Mouse (Mus musculus) brain, embryonic 18.5 days (tissue): ENCODE measurements around the gene Ephx1.
"Not testable (repeated sequence)": the region's sequence is repeated elsewhere in the genome, so short reads cannot be mapped to it uniquely, and the experiment has no call there.

Experiments used
- DNase-seq: peaks from one replicate; pipeline ENCODE4 v3.0.0-alpha.2; 2012; ENCODE audit warnings: low read depth, low spot score

The Ephx1 gene

DNA sequence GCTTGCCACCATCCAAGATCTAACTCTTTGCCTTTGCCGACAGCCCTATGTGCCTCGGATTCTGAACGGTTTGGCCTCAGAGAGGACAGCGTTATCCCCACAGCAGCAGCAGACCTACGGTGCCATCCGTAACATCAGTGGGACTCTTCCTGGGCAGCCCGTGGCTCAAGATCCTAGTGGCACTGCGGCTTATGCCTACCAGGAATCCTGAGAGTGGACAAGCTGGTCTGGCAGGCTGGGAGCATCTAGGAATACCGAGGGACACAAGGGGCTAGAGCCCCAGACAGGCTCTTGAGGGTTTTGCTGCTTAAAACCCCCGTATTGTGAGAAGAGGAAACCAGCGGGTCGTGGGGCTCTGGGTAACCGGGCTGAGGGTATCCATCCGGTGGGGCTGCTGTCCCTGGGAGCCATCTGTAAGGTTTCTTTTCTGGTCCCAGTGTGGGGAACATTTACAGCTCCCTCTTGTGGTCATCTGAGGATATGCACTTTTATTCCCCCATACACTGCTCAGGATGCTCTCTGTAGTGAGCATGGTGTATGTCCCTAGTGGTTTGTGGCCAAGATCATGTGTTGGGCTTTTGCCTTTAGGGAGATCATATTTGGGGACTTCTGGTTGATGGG, 46.5 kb downstream of the Ephx1 start:
- no peak for DNase-seq

GRCm38 (mm10) chr1:180972941-180973340, 47.8 kb downstream of the Ephx1 start:
- no peak for DNase-seq

DNA sequence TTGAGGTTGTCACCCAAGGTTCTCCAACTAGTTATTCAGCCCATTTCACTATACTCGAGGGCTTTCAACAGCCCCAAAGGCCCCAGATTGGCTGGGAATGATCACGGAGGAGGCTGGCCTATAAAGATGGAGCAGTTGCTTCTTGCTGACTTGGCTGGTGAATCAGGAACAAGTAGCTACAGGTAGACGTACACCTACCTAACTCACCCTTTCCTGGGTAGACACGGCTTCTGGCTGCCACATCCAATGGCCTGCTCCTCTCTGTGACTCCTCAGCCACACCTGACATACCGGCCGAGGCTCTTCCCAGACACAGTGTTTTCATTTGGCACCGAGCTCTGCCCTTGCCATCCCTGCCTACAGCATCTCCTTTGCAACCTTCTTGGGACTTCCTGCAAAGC, 53.4 kb downstream of the Ephx1 start:
- no peak for DNase-seq

DNA sequence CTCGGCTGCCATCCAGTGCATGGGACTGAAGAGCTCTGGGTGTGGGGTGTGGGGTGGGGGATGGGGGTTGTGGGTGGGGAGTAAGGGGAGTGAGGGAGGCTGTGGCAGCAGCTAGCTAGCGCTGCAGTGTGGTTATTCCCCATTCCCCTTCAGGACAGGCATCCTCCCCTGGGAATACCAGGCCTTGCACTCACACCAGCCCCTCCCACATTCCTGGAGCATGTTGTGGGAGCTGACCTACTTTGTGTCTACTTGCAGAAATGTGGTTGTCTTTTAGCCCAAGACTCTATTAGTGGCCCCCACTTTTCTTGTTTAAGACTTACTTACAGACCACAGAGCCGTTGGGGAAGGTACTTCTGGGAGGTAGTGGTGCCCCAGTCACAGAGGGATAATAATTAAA, 54.2 kb downstream of the Ephx1 start:
- no peak for DNase-seq

GRCm38 (mm10) chr1:180965786-180966185, 54.9 kb downstream of the Ephx1 start:
- DNase-seq = no peak

DNA sequence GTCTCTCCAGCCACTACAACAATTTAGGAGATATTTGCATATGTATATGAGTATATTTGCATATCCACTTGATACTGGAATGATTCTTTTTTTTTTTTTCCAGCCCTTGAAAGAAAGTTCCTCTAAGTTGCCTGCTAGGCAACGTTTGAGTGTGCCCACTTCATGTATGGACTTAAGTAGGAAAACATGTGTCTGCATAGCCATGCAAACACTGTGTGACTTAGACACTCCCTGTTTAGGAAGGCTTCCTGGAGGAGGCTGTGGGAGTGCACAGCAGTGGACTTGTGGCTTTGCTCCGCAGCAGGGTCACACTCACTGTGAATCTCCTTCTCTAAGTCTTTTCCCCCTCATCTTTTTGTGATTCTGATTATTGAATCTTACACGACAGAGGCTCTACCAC, 61.9 kb downstream of the Ephx1 start:
- no peak for DNase-seq

- DNase-seq = no peak
These were observed 62.7 kb downstream of the Ephx1 start for GRCm38 (mm10) chr1:180957989-180958388.

GRCm38 (mm10) chr1:180956973-180957381, 63.7 kb downstream of the Ephx1 start:
- DNase-seq = no peak

DNA sequence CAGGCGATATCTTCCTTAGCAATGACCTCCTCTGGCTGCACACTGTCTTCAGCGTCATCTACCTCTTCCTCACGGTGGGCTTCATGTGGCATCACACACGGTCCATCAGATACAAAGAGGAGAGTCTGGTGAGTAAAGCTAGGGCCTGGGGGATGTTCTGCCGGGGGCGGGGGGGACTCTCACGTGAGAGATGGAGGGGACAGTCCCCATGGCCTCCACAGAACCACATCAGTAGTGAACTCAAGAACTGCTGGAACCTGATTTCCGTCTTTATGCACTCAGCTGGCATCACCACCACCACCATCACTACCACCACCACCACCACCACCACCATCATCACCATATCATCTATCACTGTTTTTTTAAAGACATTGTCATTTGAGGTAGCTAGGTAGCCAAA, 64.3 kb downstream of the Ephx1 start:
- DNase-seq = no peak

DNA sequence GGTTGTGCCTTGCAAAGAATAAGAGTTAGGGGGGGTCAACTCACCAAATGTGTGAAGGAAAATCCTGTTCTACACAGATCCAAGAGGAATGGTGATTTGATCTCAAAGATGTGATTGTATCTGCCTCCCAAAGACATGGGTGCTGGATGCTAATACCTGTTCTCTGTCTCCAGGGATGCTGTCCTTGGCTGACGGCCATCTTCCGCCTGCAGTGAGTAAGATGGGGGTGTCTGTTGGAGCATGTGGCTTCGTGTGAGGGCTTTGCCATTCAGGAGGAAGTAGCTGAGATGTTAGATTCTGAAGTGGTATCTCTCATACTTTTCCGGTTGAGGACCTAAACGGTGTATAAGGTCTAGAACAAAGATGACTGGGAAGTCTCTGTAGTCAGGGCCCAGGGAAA, 67.9 kb downstream of the Ephx1 start:
- no peak for DNase-seq

DNA sequence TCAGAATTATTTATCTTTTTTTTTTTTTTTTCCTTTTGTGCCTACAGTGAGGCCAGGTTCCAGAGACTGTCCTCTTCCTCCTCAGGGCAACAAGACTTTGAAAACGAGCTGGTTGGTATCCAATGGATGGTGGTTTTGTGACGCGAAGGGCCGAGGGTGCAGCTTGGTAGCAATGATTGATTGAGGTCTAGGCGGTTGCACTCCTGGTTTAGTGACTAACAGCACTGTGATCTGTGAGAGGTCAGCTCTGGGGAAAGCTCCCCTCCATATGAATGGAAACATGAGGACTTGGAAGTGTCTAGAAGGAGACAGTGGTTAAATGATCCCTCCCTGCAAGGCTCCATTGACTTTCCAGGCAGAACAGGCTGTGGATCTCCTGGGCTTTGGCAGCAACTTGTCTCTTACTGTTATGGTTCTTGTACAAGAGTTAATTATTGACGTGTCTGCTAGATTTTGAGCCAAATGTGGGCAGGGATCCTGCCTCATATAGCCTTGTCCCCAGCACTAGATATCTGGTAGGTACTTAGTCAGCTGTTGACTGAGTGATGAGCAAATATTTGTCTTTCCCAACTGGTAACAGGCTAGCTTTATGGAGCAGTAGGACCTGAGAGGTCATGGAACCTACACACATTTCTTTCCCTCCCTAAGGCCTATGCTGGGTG, 68.5 kb downstream of the Ephx1 start:
- no peak for DNase-seq

GRCm38 (mm10) chr1:180946448-180946847, 74.3 kb downstream of the Ephx1 start:
- no peak for DNase-seq

DNA sequence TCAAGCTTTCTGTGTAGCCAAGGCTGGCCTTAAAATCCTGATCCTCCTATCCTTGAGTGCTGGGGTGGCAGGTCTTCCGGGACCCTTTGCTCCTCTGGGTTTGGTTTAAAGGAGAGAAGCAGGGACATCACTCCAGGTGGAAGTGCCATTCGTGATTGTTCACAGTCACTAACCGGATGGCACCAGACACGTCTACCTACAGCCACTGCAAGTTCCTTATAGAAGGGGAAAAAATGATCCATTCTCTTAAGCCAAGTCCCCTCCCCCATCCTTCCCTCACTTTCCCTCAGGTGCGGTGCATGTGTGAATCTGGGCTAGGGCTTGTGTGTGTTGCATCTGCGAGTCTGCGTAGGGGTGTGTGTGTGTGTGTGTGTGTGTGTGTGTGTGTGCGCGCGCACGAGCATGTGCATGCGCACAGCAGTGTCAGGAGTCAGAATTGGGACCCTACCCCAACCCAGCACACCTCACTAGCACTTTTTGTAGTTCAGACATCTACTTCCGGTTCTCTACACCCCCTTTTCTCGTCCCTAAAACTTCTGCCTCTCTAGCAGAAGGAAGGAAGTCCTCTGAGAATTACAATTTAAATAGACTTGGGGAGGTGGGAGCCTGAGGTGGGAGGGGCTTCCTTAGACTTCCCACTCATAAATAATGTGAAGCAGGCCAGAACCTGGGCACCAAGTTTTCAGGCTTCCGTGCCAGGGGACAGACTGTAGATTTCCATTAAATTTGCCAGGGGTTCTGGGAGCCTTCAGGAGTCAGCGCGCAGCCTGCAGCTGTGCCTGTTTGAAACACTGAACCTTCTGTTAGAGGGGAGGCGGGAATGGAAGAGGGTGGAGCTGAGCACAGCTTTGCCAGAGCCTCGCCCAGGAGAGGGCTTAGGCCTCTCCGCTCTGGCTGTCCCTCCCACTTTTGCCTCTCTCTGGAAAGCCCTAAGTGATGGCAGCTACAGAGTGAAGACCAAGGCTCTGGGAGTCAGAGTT, 75.4 kb downstream of the Ephx1 start:
- no peak for DNase-seq

GRCm38 (mm10) chr1:180944553-180944952, 76.2 kb downstream of the Ephx1 start:
- no peak for DNase-seq

DNA sequence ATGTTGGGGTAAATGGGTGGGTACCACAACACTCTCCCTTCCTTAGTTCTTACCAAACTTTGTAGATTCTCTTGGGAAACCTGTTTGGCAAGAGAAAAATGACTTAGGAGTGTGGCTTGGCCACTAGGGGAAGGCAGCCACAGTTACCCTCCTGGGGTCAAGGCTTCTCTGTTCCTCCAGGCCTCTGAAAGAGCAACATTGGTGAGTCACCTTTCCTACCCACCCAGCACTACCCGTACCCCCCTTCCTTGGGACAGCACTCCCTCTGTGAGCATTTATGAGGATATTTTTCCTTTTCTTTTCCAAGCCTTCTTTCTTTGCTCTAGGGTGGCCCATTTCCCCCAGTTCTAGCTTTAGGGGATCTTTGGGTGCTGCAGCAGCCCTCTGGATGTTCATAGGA, 76.8 kb downstream of the Ephx1 start:
- DNase-seq = no peak

DNA sequence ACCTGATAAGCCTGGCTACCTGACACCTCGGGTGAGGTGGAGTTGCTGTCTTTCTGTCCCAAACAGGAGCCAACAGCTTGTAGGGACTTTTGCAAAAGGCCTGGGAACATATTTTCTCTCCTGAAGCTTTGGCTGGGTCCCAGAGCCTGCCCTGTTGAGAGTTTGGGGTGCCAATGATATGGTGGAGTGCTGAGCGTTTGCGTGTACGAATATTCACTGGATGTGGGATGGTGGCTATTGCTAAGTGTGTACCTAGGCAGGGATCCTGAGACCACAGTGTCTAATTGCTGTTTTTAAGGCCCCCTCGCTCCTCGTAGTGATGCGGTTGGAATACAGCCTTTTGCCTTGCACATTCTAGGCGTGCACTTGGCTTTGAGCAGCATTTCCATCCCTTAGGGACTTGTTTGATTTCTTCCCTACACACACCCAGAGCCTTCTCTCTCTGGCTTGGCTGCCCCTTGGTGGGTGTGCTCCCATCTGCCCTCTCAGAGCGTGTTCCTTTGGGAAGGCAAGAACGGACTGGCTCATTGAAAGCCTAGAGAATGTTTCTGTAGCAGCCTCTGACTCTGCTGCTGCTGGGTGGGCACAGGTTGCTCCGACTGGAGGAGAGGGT, 77.6 kb downstream of the Ephx1 start:
- DNase-seq = no peak

DNA sequence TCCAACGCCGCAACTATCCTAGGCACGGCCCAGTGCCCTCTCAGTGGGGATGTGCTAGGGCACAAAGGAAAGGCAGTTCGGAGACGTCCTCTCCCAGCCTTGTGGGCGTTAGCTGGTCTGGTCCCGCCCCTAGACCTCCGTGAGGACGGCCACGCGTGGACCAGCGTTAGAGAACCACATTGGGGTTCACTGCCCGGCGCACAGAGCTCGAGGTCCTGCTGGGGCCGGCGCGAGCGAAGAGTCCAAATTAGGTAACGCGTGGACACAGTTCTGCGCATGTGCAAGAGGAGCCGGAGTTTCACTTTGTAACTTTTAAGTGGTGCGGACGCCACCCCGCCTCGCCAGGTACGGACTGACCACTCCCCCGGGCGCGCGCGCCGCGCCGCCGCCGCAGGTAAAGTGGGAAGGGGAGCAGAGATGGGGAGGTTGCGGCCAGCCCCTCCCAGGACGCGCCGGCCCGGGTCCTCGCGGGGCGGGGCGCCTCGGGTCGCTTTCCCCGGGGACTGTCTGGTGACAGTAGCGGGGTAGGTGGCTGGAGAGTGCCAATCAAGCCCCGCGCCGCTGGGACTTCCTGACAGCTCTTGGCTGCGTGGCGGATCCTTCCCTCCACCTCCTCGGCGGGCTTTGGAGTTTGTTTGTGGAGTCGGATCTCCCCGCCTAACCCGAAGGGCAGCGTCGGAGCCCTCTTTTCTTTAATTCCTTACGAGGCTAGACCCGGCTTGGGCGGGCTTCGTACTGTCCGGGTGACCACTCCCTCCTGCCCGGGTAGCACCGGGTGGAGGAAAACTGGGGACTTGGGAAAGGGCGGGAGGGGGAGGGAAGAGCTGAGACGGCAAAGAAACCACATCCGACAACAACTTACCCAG, 78.3 kb downstream of the Ephx1 start, which contains the start of gene Tmem63a:
Gene Tmem63a, plus strand, starts transcription at position 179 of the 866 bp plus-strand sequence.
- DNase-seq = no peak

GRCm38 (mm10) chr1:180941726-180942125, 79.0 kb downstream of the Ephx1 start:
- no peak for DNase-seq

DNA sequence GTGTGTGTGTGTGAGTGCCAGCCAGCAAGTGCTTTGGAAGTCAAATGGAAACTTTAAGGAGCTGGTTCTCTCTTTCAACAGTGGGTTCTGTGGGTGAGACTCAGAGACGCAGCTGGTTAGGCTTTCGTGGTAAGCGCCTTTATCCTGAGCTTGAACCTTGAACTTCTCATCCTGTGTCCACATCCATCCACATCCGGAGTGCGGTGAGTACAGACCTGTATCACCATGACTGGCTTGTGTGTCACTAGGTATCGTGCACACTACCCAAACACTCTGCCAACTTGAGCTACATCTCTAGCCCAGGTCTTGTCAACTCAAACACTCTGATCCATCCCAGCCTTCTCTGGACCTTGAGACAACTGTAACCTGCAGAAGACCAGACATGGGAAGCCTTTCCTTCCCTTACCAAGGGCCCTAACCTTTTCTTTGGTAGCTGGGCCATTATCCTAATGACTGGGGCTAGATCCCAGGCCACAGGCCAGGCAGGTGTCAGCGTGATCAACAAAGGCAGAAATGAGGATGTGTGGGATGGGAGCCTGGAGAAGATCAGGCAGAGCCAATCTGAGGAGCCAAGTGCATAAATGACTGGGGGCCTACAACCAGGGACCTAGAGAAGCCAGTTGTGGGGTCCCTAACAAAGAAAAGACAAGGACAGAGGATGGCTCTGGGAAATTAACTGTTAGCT, 79.8 kb downstream of the Ephx1 start:
- no peak for DNase-seq

DNA sequence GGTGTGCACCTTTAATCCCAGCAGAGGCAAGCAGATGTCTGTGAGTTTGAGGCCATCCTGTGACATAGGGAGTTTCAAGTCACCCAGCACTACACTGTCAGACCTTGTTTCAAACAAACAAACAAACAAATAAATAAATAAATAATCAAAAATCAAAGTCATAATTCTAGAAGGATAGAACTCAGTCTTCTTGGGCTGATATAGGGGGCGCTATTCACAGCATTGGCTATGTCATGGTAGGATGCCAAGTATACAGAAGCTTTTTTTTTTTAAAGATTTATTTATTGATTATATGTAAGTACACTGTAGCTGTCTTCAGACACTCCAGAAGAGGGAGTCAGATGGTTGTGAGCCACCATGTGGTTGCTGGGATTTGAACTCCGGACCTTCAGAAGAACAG, 81.9 kb downstream of the Ephx1 start:
- not testable (repeated sequence) for DNase-seq
